Comparison of ENCODE assay signal across 13 mouse cellular contexts in genomic region chr13:99764097-99764714, GRCm38 (mm10).
DNase-seq lines count a peak whose midpoint lies in the region; ATAC-seq lines count a peak whose summit lies in the region.
"Had no signal": no experiment of that assay in that cellular context is flagged by ENCODE, and none has a peak within 500 bp of the region (broad histone marks: within the 10 kb centered on the region; RNA-seq: fewer than 3 reads in every experiment).

No protein-coding gene starts in this region.

- H3K9me3 ChIP-seq in forebrain, embryonic 14.5 days (replicated peaks; ENCODE audit: control insufficient read depth, low read length), result no peaks in the 10 kb centered on the region
- H3K9me3 ChIP-seq in forebrain, embryonic 11.5 days (ENCODE audit: control insufficient read depth, low read length), result no peaks in the 10 kb centered on the region
- no peaks in the 10 kb centered on the region for H3K9me3 ChIP-seq in forebrain, embryonic 15.5 days
- H3K9me3 ChIP-seq: megakaryocyte, embryonic 14.5 days had no signal

- no peak for DNase-seq in forebrain, embryonic 14.5 days (ENCODE audit: low spot score)
- no peak for DNase-seq in forebrain, embryonic 11.5 days (ENCODE audit: low spot score)
- DNase-seq in 416B (ENCODE audit: low read depth), result peak; percentile 28
- DNase-seq in cerebellum, postnatal 14 days, result no peak
- no peak for DNase-seq in adrenal gland, adult 18-20 months (ENCODE audit: low spot score in 2 of 2)
- DNase-seq: B cell, adult 2 months; cerebellum, adult 9-10 months; kidney, adult 18-20 months; right cerebral cortex, postnatal 4 days had no signal

- no peak overlapping the region for H3K4me2 ChIP-seq in forebrain, embryonic 14.5 days (ENCODE audit: low read length)
- H3K4me2 ChIP-seq in forebrain, embryonic 11.5 days (ENCODE audit: low read depth, low read length, severe bottlenecking), result no peak overlapping the region
- H3K4me2 ChIP-seq in forebrain, embryonic 15.5 days (replicated peaks), result no peak overlapping the region

- no peaks in the 10 kb centered on the region for H3K36me3 ChIP-seq in forebrain, embryonic 14.5 days (ENCODE audit: control insufficient read depth, insufficient read depth, low read length)
- no peaks in the 10 kb centered on the region for H3K36me3 ChIP-seq in forebrain, embryonic 11.5 days (ENCODE audit: control insufficient read depth, insufficient read depth, low read length)
- H3K36me3 ChIP-seq in forebrain, embryonic 15.5 days, result no peaks in the 10 kb centered on the region

- ATAC-seq in forebrain, embryonic 14.5 days, result 0 out of 2 replicates have a peak, but pooled peaks have one; percentile 66
- no peak for ATAC-seq in forebrain, embryonic 11.5 days (replicated peaks; ENCODE audit: low FRiP score)
- peak; percentile 66; the same call in 1 of the 2 replicates for ATAC-seq in forebrain, embryonic 15.5 days (replicated peaks)
- peak; percentile 67 for ATAC-seq in megakaryocyte progenitor cell, adult 5-6 weeks (replicated peaks; ENCODE audit: poor library complexity)
- ATAC-seq in inflammation-experienced regulatory T-cells, adult 6 months, result no peak

- WGBS in forebrain, embryonic 14.5 days, result 53% methylated on average over 6 of the region's 6 CpGs
- WGBS in forebrain, embryonic 11.5 days, result 69% methylated on average over 6 of the region's 6 CpGs
- 55% methylated on average over 6 of the region's 6 CpGs for WGBS in forebrain, embryonic 15.5 days

- H3K4me1 ChIP-seq in forebrain, embryonic 14.5 days (ENCODE audit: control insufficient read depth, insufficient read depth, low read length), result peaks cover 3% of the 10 kb centered on the region; the same call in 1 of the 2 replicates
- no peaks in the 10 kb centered on the region for H3K4me1 ChIP-seq in forebrain, embryonic 11.5 days (replicated peaks; ENCODE audit: control insufficient read depth, insufficient read depth, low read length)
- H3K4me1 ChIP-seq in forebrain, embryonic 15.5 days, result peaks cover 16% of the 10 kb centered on the region

- H3K4me3 ChIP-seq in forebrain, embryonic 14.5 days (ENCODE audit: low read depth, low read length), result no peak overlapping the region
- H3K4me3 ChIP-seq in forebrain, embryonic 11.5 days (ENCODE audit: low read depth, low read length), result no peak overlapping the region
- no peak overlapping the region for H3K4me3 ChIP-seq in forebrain, embryonic 15.5 days
- H3K4me3 ChIP-seq: megakaryocyte, embryonic 14.5 days had no signal

- no peak overlapping the region for H3K9ac ChIP-seq in forebrain, embryonic 14.5 days (ENCODE audit: low read length)
- H3K9ac ChIP-seq in forebrain, embryonic 11.5 days (ENCODE audit: low read length), result no peak overlapping the region
- H3K9ac ChIP-seq in forebrain, embryonic 15.5 days (replicated peaks), result no peak overlapping the region

- H3K27me3 ChIP-seq in forebrain, embryonic 14.5 days (replicated peaks; ENCODE audit: control insufficient read depth, insufficient read depth, low read length), result no peaks in the 10 kb centered on the region
- no peaks in the 10 kb centered on the region for H3K27me3 ChIP-seq in forebrain, embryonic 11.5 days (ENCODE audit: control insufficient read depth, insufficient read depth, low read length)
- H3K27me3 ChIP-seq in forebrain, embryonic 15.5 days, result no peaks in the 10 kb centered on the region

- H3K27ac ChIP-seq in forebrain, embryonic 14.5 days (ENCODE audit: low read depth, low read length), result no peak overlapping the region
- no peak overlapping the region for H3K27ac ChIP-seq in forebrain, embryonic 11.5 days (ENCODE audit: low read depth, low read length)
- no peak overlapping the region for H3K27ac ChIP-seq in forebrain, embryonic 15.5 days (replicated peaks)

Comparison
In these comparisons a context has a peak if more than half of its experiments do, and no peak if none do; other contexts are left out.
1. ATAC-seq: peak in forebrain, embryonic 14.5 days (single experiment), forebrain, embryonic 15.5 days (single experiment) and megakaryocyte progenitor cell, adult 5-6 weeks (single experiment); none in forebrain, embryonic 11.5 days (single experiment) and inflammation-experienced regulatory T-cells, adult 6 months (single experiment).